Mouse (Mus musculus) testis, adult 2 months (tissue): Measurements from ENCODE around the gene Pbx2.

Experiments
- CTCF ChIP-seq: fragments of 200-500 bp; IDR thresholded peaks from 2 replicates; pipeline ENCODE4 v1.5.1; 2012; ENCODE audit warnings: low read depth, mild to moderate bottlenecking, inconsistent platforms, low read length, moderate library complexity; ENCODE audit not compliant: control insufficient read depth, insufficient read depth, insufficient replicate concordance
- POLR2A ChIP-seq: fragments of 200-500 bp; IDR thresholded peaks from 2 replicates; pipeline ENCODE4 v1.6.1; 2012; ENCODE audit warnings: low read depth, mild to moderate bottlenecking, inconsistent platforms, low read length, moderate library complexity; ENCODE audit not compliant: control insufficient read depth

GRCm38 (mm10) chr17:34563354-34563753 is 27.7 kb upstream of the Pbx2 start:
- TF ChIP-seq CTCF: no peak
- TF ChIP-seq POLR2A: no peak
